34 mouse cellular contexts compared by ENCODE assay signal in genomic region chr2:49539745-49540144, GRCm38 (mm10).
"Had no signal": no experiment of that assay in that cellular context is flagged by ENCODE, and none has a peak within 500 bp of the region (broad histone marks: within the 10 kb centered on the region; RNA-seq: fewer than 3 reads in every experiment).

No protein-coding gene starts in this region.

- H3K27ac ChIP-seq: heart, embryonic 13.5 days; heart, embryonic 15.5 days; hindbrain, embryonic 10.5 days; hindbrain, embryonic 12.5 days; hindbrain, embryonic 13.5 days; hindbrain, embryonic 14.5 days; hindbrain, embryonic 15.5 days; hindbrain, postnatal 0 days; intestine, embryonic 15.5 days; kidney, embryonic 15.5 days; kidney, postnatal 0 days; layer of hippocampus, adult 2 months; left cerebral cortex, adult 2 months had no signal

- H3K4me1 ChIP-seq: heart, embryonic 12.5 days; heart, embryonic 13.5 days; heart, embryonic 15.5 days; hindbrain, embryonic 10.5 days; hindbrain, embryonic 12.5 days; hindbrain, embryonic 13.5 days; hindbrain, embryonic 15.5 days; intestine, embryonic 15.5 days; kidney, embryonic 15.5 days had no signal

- H3K9ac ChIP-seq: heart, embryonic 12.5 days; heart, embryonic 13.5 days; heart, embryonic 15.5 days; hindbrain, embryonic 12.5 days; hindbrain, embryonic 13.5 days; hindbrain, embryonic 14.5 days; hindbrain, embryonic 15.5 days; intestine, embryonic 15.5 days; kidney, embryonic 15.5 days had no signal

- H3K4me2 ChIP-seq: heart, embryonic 12.5 days; heart, embryonic 13.5 days; heart, embryonic 15.5 days; hindbrain, embryonic 12.5 days; hindbrain, embryonic 13.5 days; hindbrain, embryonic 14.5 days; hindbrain, embryonic 15.5 days; intestine, embryonic 15.5 days; kidney, embryonic 15.5 days had no signal

- ATAC-seq: hindbrain, embryonic 16.5 days; hindbrain, postnatal 0 days; inflammation-experienced regulatory T-cells, adult 6 months; intestine, embryonic 15.5 days; intestine, embryonic 16.5 days; intestine, postnatal 0 days had no signal

- H3K27me3 ChIP-seq: heart, embryonic 12.5 days; heart, embryonic 13.5 days; heart, embryonic 15.5 days; hindbrain, embryonic 12.5 days; hindbrain, embryonic 13.5 days; hindbrain, embryonic 15.5 days; intestine, embryonic 15.5 days; kidney, embryonic 15.5 days had no signal

- H3K9me3 ChIP-seq: heart, embryonic 12.5 days; heart, embryonic 13.5 days; heart, embryonic 15.5 days; hindbrain, embryonic 10.5 days; hindbrain, embryonic 12.5 days; hindbrain, embryonic 13.5 days; hindbrain, embryonic 15.5 days; intestine, embryonic 15.5 days; kidney, embryonic 15.5 days had no signal

- H3K36me3 ChIP-seq: intestine, embryonic 15.5 days had no signal

- H3K4me3 ChIP-seq: heart, embryonic 12.5 days; heart, embryonic 13.5 days; heart, embryonic 15.5 days; hindbrain, embryonic 10.5 days; hindbrain, embryonic 12.5 days; hindbrain, embryonic 13.5 days; hindbrain, embryonic 15.5 days; intestine, embryonic 15.5 days; kidney, embryonic 15.5 days; layer of hippocampus, adult 2 months; left cerebral cortex, adult 2 months had no signal

- DNase-seq: heart, postnatal 10 days; heart, postnatal 14 days; heart, postnatal 36 days; heart, postnatal 4 days; kidney, adult 11 months; kidney, adult 18-20 months; kidney, adult 2 months; kidney, adult 8-10 months; kidney, adult 9 months; kidney, postnatal 10 days; kidney, postnatal 14 days; kidney, postnatal 25 days; kidney, postnatal 36 days; kidney, postnatal 4 days; layer of hippocampus, adult 9-11 months; layer of hippocampus, postnatal 36 days had no signal
